ENCODE assay signal across 18 mouse cellular contexts in genomic region chr2:170163671-170164462, GRCm38 (mm10). TPM values are rescaled to one million over a fixed set of nuclear protein-coding genes. Genes with fewer than 3 reads are reported as not detected.
DNase-seq lines count a peak whose midpoint lies in the region; ATAC-seq and TF ChIP-seq lines count a peak whose summit lies in the region.
"Had no signal": no experiment of that assay in that cellular context is flagged by ENCODE, and none has a peak within 500 bp of the region (broad histone marks: within the 10 kb centered on the region; RNA-seq: fewer than 3 reads in every experiment).

No protein-coding gene starts in this region.

- H3K4me3 ChIP-seq in lung, embryonic 16.5 days (ENCODE audit: low read length): no peak overlapping the region
- no peak overlapping the region for H3K4me3 ChIP-seq in lung, adult 2 months (replicated peaks; ENCODE audit: extremely low read depth, low read depth, low read length)
- H3K4me3 ChIP-seq in liver, embryonic 16.5 days (ENCODE audit: low read depth, low read length): no peak overlapping the region
- no peak overlapping the region for H3K4me3 ChIP-seq in macrophage (ENCODE audit: inconsistent target)
- H3K4me3 ChIP-seq in midbrain, postnatal 0 days (ENCODE audit: low read depth, low read length): no peak overlapping the region
- H3K4me3 ChIP-seq: gastrocnemius, adult 2 months; kidney, embryonic 15.5 days; limb, embryonic 12.5 days; midbrain, embryonic 13.5 days; neural tube, embryonic 15.5 days had no signal

- no peaks in the 10 kb centered on the region for H3K9me3 ChIP-seq in lung, embryonic 16.5 days (ENCODE audit: control insufficient read depth, low read length)
- H3K9me3 ChIP-seq in liver, embryonic 16.5 days (replicated peaks; ENCODE audit: control insufficient read depth, low read length): no peaks in the 10 kb centered on the region
- no peaks in the 10 kb centered on the region for H3K9me3 ChIP-seq in midbrain, postnatal 0 days (ENCODE audit: low read length)
- H3K9me3 ChIP-seq: kidney, embryonic 15.5 days; limb, embryonic 12.5 days; midbrain, embryonic 13.5 days; neural tube, embryonic 15.5 days had no signal

- H3K4me1 ChIP-seq in lung, embryonic 16.5 days (replicated peaks; ENCODE audit: control insufficient read depth, insufficient read depth, low read length): peaks cover 7% of the 10 kb centered on the region
- H3K4me1 ChIP-seq in lung, adult 2 months (ENCODE audit: control insufficient read depth, insufficient read depth, low read length): peaks cover 5% of the 10 kb centered on the region; the same call in 1 of the 2 replicates
- peaks cover 13% of the 10 kb centered on the region for H3K4me1 ChIP-seq in liver, embryonic 16.5 days (ENCODE audit: control insufficient read depth, low read depth, low read length)
- no peaks in the 10 kb centered on the region for H3K4me1 ChIP-seq in midbrain, postnatal 0 days (ENCODE audit: insufficient read depth, low read length)
- H3K4me1 ChIP-seq: limb, embryonic 12.5 days had no signal

- H3K27ac ChIP-seq in lung, embryonic 16.5 days (ENCODE audit: low read length): peak overlapping the region; percentile 85
- H3K27ac ChIP-seq in liver, embryonic 16.5 days (ENCODE audit: low read length): no peak overlapping the region
- H3K27ac ChIP-seq in macrophage: peak overlapping the region; percentile 59
- H3K27ac ChIP-seq in midbrain, postnatal 0 days (ENCODE audit: low read depth, low read length): no peak overlapping the region
- H3K27ac ChIP-seq: gastrocnemius, adult 2 months; kidney, embryonic 15.5 days; limb, embryonic 12.5 days; midbrain, embryonic 13.5 days; neural tube, embryonic 15.5 days had no signal

- no peaks in the 10 kb centered on the region for H3K79me2 ChIP-seq in macrophage (ENCODE audit: inconsistent target)

- no peak overlapping the region for H3K9ac ChIP-seq in lung, embryonic 16.5 days (ENCODE audit: low read length)
- H3K9ac ChIP-seq in liver, embryonic 16.5 days (ENCODE audit: low read depth, low read length): no peak overlapping the region
- H3K9ac ChIP-seq in midbrain, postnatal 0 days (replicated peaks; ENCODE audit: low read length, poor library complexity, severe bottlenecking): no peak overlapping the region
- H3K9ac ChIP-seq: kidney, embryonic 15.5 days; limb, embryonic 12.5 days; midbrain, embryonic 13.5 days; neural tube, embryonic 15.5 days had no signal

- 51% methylated on average over 18 of the region's 18 CpGs for WGBS in lung, embryonic 16.5 days
- 55% methylated on average over 18 of the region's 18 CpGs for WGBS in lung, adult 2 months
- WGBS in liver, embryonic 16.5 days (ENCODE audit: insufficient replicate concordance): 64% methylated on average over 18 of the region's 18 CpGs
- WGBS in macrophage (ENCODE audit: missing documents): 49% methylated on average over 18 of the region's 18 CpGs
- 78% methylated on average over 18 of the region's 18 CpGs for WGBS in midbrain, postnatal 0 days

- peak; percentile 93 for ATAC-seq in lung, embryonic 16.5 days (ENCODE audit: low read depth)
- peak; percentile 31; the same call in 1 of the 2 replicates for ATAC-seq in liver, embryonic 16.5 days (ENCODE audit: low read depth)
- ATAC-seq in midbrain, postnatal 0 days (ENCODE audit: low FRiP score): no peak
- ATAC-seq: hindbrain, embryonic 16.5 days; intestine, postnatal 0 days; midbrain, embryonic 13.5 days had no signal

- H3K27me3 ChIP-seq in lung, embryonic 16.5 days (ENCODE audit: control insufficient read depth, insufficient read depth, low read depth, low read length): no peaks in the 10 kb centered on the region
- H3K27me3 ChIP-seq in liver, embryonic 16.5 days (ENCODE audit: control insufficient read depth, insufficient read depth, low read depth, low read length): no peaks in the 10 kb centered on the region
- H3K27me3 ChIP-seq in midbrain, postnatal 0 days (ENCODE audit: insufficient read depth, low read length): no peaks in the 10 kb centered on the region
- H3K27me3 ChIP-seq: kidney, embryonic 15.5 days; limb, embryonic 12.5 days; midbrain, embryonic 13.5 days; neural tube, embryonic 15.5 days had no signal

- no peak for TF ChIP-seq POLR2A in lung, adult 2 months (IDR thresholded peaks at IDR 0.05; ENCODE audit: borderline replicate concordance, extremely low read depth, low read depth, low read length)

- no peaks in the 10 kb centered on the region for H3K36me3 ChIP-seq in lung, embryonic 16.5 days (ENCODE audit: control insufficient read depth, insufficient read depth, low read length)
- no peaks in the 10 kb centered on the region for H3K36me3 ChIP-seq in liver, embryonic 16.5 days (ENCODE audit: control insufficient read depth, insufficient read depth)
- no peaks in the 10 kb centered on the region for H3K36me3 ChIP-seq in macrophage (ENCODE audit: inconsistent target)
- no peaks in the 10 kb centered on the region for H3K36me3 ChIP-seq in midbrain, postnatal 0 days (ENCODE audit: insufficient read depth, low read length)
- H3K36me3 ChIP-seq: kidney, embryonic 15.5 days; limb, embryonic 12.5 days; midbrain, embryonic 13.5 days; neural tube, embryonic 15.5 days had no signal

- no peak for DNase-seq in lung, adult 2 months
- no peak for DNase-seq in gastrocnemius, adult 8-10 months (ENCODE audit: low spot score in 2 of 2)
- DNase-seq in frontal cortex, postnatal 14 days (ENCODE audit: low spot score in 2 of 2): no peak
- DNase-seq in midbrain, postnatal 0 days (ENCODE audit: low spot score): no peak
- DNase-seq: adrenal gland, postnatal 10 days; cerebellum, adult 18-20 months; cerebellum, postnatal 36 days; gastrocnemius, adult 2 months; right cerebral cortex, postnatal 4 days had no signal

- TF ChIP-seq CTCF in lung, adult 2 months (IDR thresholded peaks at IDR 0.05; ENCODE audit: insufficient read depth, low read length): no peak
- no peak for TF ChIP-seq CTCF in midbrain, postnatal 0 days (IDR thresholded peaks at IDR 0.05)

- no peak overlapping the region for H3K4me2 ChIP-seq in lung, embryonic 16.5 days (ENCODE audit: low read depth, low read length)
- no peak overlapping the region for H3K4me2 ChIP-seq in liver, embryonic 16.5 days (ENCODE audit: low read depth, low read length)
- H3K4me2 ChIP-seq in midbrain, postnatal 0 days (ENCODE audit: low read depth, low read length, poor library complexity, severe bottlenecking): no peak overlapping the region
- H3K4me2 ChIP-seq: kidney, embryonic 15.5 days; limb, embryonic 12.5 days; midbrain, embryonic 13.5 days; neural tube, embryonic 15.5 days had no signal

RNA-seq across cellular contexts. Expression of gene Zfp217, which starts 16.0 kb away (rescaled TPM):
- 5.2 and 6.1 TPM in 2 replicates for polyA plus RNA-seq in lung, embryonic 16.5 days (2015; fragmentation: Nextera tagmentation; extraction: Ambion mirVana)
- 13.7 and 19.8 TPM in 2 replicates for polyA plus RNA-seq in lung, adult 2 months (2012; rRNA removed)
- 4.2 and 5.7 TPM in 2 replicates for polyA plus RNA-seq in liver, embryonic 16.5 days (2015; fragmentation: Nextera tagmentation; extraction: Ambion mirVana)
- total RNA-seq in macrophage (2018; cell fraction: chromatin; rRNA removed): 10 to 100 TPM; 28.8 to 85.5 (median 55.0) TPM
- total RNA-seq in macrophage (2018; cell fraction: cytosol; rRNA removed): 10 to 100 TPM in 25 of 26 experiments, 1 to 10 TPM in 1; 8.5 to 44.7 (median 31.6) TPM
- total RNA-seq in macrophage (2018; cell fraction: nucleus; rRNA removed): 100 to 1,000 TPM in 1 of 26 experiments, 10 to 100 TPM in 25; 26.3 to 107 (median 56.6) TPM
- 14.1 to 29.4 TPM (median 16.9 TPM) in 3 replicates for polyA plus RNA-seq in macrophage (2018)
- 1 to 10 TPM; 5.9 to 7.5 (median 6.7) TPM for total RNA-seq in gastrocnemius, adult 8-10 months (2022)
- 3.7 and 3.8 TPM in 2 replicates for total RNA-seq in midbrain, postnatal 0 days (2014; rRNA removed)
- polyA plus RNA-seq in midbrain, postnatal 0 days (2015; fragmentation: Nextera tagmentation; extraction: Ambion mirVana): 0.44 and 0.49 TPM in 2 replicates

Comparison
In these comparisons a context has a peak if more than half of its experiments do, and no peak if none do; other contexts are left out.
1. H3K27ac ChIP-seq: peak in lung, embryonic 16.5 days (single experiment) and macrophage (single experiment); none in liver, embryonic 16.5 days (single experiment) and midbrain, postnatal 0 days (single experiment).